Mouse (Mus musculus) gastrocnemius, postnatal 4 days (tissue): ENCODE data around the gene Mroh7. TPM values are rescaled to one million over a fixed set of nuclear protein-coding genes. Genes with fewer than 3 reads are reported as not detected.
"Not testable (repeated sequence)": the region's sequence is repeated elsewhere in the genome, so short reads cannot be mapped to it uniquely, and the experiment has no call there.

Experiments used
- DNase-seq, 2 experiments: peaks; one replicate each; pipeline ENCODE4 v3.0.0; 2021 to 2022; ENCODE audit warnings: low spot score in 2 of 2, mixed read lengths in 2 of 2
- long read RNA-seq, 2 experiments: library from polyadenylated mRNA; stranded (forward); transcript quantifications; one replicate each; pipeline ENCODE4 v2.0.0; 2021
- total RNA-seq, 2 experiments: library from RNA; stranded (reverse); gene quantifications; 2 replicates each; pipeline ENCODE4 v1.2.3; 2021

The Mroh7 gene
- 1 to 10 TPM in 1 of 2 experiments, under 1 TPM in 1; 0.52 to 1.2 TPM for total RNA-seq
- long read RNA-seq, experiment 1, partial matches to known transcripts: 0 of 1 reads
- long read RNA-seq, experiment 1, other reads (novel, unspliced or antisense): 1 of 1 reads
- long read RNA-seq, experiment 2, partial matches to known transcripts: 2 of 5 reads
- long read RNA-seq, experiment 2, other reads (novel, unspliced or antisense): 3 of 5 reads

GRCm38 (mm10) chr4:106730814-106731213 lies at the start of gene Mroh7:
Mroh7 (minus strand) TSS chr4:106730925.
- no peak for DNase-seq

- no peak for DNase-seq
Observed at GRCm38 (mm10) chr4:106780045-106780444, 49.3 kb upstream of the Mroh7 start.

- DNase-seq: peak; percentile 90 to 98
Observed at GRCm38 (mm10) chr4:106778116-106778788, 47.5 kb upstream of the Mroh7 start.

- DNase-seq: no peak
Observed at GRCm38 (mm10) chr4:106776998-106777397, 46.3 kb upstream of the Mroh7 start.

GRCm38 (mm10) chr4:106775767-106776166 lies 45.0 kb upstream of the Mroh7 start:
- DNase-seq: not testable (repeated sequence)

DNA sequence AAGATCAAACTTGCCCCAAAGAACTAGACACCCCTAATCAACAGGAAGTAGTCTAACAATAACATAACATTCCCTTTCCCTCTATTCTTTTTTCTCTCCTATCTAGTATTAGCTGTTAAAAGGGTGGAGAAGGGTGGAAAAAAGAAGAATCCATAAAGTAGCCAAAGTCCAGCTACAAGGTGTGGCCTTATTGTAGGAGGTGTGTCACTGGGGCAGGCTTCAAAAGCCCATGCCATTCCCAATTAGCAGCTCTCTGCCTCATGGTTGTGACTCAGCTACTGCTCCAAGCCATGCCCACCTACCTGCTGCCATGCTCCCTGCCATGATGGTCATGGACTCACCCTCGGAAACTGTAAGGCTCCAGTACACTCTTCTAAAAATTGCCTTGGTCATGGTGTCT lies 41.8 kb upstream of the Mroh7 start:
- no peak for DNase-seq

- no peak for DNase-seq
Observed at GRCm38 (mm10) chr4:106769306-106769705, 38.6 kb upstream of the Mroh7 start.

DNA sequence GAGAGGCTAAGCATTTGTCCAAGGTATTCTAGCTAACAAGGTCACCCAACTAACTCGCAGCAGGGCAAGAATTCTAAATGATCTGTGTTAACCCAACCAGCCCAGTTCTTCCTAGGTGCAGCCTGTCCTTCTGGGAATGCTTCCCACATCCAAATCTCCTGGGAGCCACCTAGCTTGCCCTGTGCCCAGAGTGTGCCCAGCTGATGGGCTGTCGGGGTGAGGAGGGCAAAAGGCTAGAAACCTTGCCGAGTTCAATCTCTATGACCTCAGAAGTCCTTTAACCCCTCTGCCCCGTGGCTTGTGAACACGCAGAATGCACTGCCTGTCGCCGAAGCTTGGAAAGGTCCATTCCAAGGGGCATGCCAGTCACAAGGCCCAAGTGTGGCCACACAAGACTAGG lies 33.4 kb upstream of the Mroh7 start:
- DNase-seq: no peak

DNA sequence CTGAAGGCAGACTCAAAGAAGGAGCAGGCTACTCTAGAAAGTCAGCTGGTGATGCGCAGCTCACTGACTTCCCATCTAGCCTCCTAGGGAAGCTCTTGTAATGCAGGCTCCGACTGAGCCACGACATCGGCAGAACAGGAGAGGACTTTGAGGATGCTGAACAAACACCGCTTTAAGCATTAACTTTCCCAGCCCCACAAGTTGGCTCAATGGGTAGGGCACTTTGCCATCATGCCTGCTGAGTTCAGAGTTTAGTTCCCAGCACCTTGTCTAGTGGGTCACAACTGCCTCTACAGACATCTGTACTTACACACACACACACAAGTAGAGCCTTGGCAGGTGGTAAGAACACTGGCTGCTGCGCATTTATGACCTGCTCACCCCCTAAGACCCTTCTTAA lies 21.0 kb upstream of the Mroh7 start:
- DNase-seq: no peak

- peak; percentile 32 to 56 for DNase-seq
Observed at GRCm38 (mm10) chr4:106749699-106750098, 19.0 kb upstream of the Mroh7 start.

- no peak for DNase-seq
Observed at GRCm38 (mm10) chr4:106747001-106747580, 16.4 kb upstream of the Mroh7 start.

DNA sequence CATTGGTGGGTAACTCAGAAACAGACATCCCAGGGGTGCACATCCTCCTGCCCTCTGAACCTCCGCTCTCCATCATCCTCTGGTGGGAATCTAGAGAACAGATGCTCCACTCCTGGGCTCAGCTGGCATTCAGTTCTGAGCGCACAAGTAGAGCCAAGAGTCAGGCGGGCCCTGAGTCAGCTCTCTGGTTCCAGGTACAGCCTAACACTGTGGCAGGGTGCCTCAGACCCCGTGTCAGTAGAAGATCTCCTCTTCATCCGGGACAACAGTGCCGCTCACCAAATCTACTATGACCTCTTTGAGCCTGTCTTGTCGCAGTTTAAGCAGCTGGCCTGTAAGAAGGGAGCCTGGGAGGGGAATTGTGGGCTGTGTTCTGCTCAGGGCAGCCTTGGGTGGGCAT lies 15.1 kb upstream of the Mroh7 start:
- no peak for DNase-seq

GRCm38 (mm10) chr4:106737904-106738303 lies 7.2 kb upstream of the Mroh7 start:
- no peak for DNase-seq

GRCm38 (mm10) chr4:106736884-106737283 lies 6.2 kb upstream of the Mroh7 start:
- DNase-seq: not testable (repeated sequence)

DNA sequence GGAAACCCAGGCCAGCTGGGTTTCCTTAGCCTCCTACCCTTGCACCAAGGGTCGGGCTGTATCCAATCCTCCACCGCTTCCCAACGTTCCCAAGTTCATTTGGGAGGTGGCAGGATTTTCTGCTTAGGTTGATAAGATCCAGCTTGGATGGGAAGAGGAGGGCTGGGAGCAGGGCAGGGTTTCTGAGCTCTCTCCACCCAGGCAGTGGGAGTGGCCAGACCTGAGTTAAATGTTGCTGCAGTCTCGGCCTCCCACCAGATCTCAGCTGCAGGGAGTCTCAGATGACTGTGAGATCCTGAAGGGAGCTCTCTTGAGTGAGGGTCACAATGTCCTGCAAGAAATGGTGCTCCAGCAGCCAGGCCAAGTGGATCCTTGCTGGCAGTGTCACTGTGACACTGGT lies 2.9 kb upstream of the Mroh7 start, which contains the start of gene Fam151a:
Gene Fam151a, plus strand, starts transcription at position 254 of the 400 bp plus-strand sequence.
- DNase-seq: no peak

GRCm38 (mm10) chr4:106720631-106721030 lies 10.1 kb downstream of the Mroh7 start:
- no peak for DNase-seq

GRCm38 (mm10) chr4:106713622-106714021 lies 17.1 kb downstream of the Mroh7 start:
- no peak for DNase-seq

- peak; percentile 74 to 79 for DNase-seq
Observed at GRCm38 (mm10) chr4:106708408-106708807, 22.3 kb downstream of the Mroh7 start.

DNA sequence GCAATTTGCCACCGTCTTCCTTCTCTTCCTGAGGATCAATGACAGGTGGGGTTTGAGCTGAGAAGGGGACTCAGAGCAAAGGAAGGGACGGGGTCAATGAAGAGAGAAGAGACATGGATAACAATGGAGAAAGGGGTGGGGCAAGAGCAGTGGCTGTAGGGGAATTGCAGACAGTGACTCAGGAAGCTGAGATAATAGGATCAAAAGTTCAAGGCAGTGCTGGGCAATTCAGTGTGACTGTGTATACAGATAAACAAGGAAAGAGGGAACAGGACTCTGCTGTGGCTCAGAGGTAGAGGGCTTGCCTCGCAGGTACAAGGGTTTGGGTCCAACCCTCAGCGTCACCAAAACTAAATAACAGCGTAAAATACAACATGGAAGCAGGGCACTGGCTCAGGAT lies 22.8 kb downstream of the Mroh7 start:
- DNase-seq: no peak

- no peak for DNase-seq
Observed at GRCm38 (mm10) chr4:106705096-106705665, 25.5 kb downstream of the Mroh7 start.

DNA sequence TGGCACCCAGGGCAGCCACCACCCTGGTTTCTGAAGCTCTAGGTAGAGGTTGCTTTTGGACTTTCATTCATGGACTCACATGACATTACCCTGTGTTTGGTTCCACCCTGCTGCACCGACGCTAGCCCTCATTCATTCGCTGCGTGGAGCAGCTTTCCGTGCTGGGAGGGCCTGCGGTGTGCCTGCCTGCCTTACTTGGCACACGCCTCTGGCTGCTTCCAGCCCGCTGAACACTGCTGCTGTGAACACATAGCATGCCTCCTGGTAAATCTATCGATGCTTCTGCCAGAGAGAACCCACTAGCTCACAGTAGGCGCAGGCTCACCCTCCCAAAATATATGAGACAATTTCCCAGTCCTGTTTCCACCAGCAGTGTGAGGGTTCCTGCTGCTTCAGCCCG lies 26.3 kb downstream of the Mroh7 start:
- no peak for DNase-seq

- DNase-seq: no peak
Observed at GRCm38 (mm10) chr4:106703956-106704355, 26.8 kb downstream of the Mroh7 start.
